Mouse (Mus musculus) heart, postnatal 0 days (tissue): ENCODE results near the gene H2-Eb1. TPM values are rescaled to one million over a fixed set of nuclear protein-coding genes. Genes with fewer than 3 reads are reported as not detected.

Experiments used
- ATAC-seq: fragments of 200-750 bp; cut with Nextera tagmentation; 2 replicates; pipeline ENCODE4 v1.8.0; 2017; ENCODE audit warnings: low read depth, moderate number of reproducible peaks, moderate library complexity; ENCODE audit not compliant: insufficient read depth
- DNase-seq: peaks from one replicate; pipeline ENCODE4 v3.0.0-alpha.2; 2016; ENCODE audit warnings: low spot score
- H3K27ac ChIP-seq: fragments of 300-500 bp; sonication (generic); 2 replicates; pipeline ENCODE4 v1.5.1; 2014; ENCODE audit warnings: low read depth, mild to moderate bottlenecking
- H3K27me3 ChIP-seq: fragments of 300-500 bp; sonication (generic); 2 replicates; pipeline ENCODE4 v1.6.1; 2014; ENCODE audit warnings: low read length, mixed read lengths; ENCODE audit not compliant: control insufficient read depth, insufficient read depth
- H3K36me3 ChIP-seq: fragments of 300-500 bp; sonication (generic); replicated peaks from 2 replicates; pipeline ENCODE4 v1.6.1; 2014; ENCODE audit warnings: low read length, mixed read lengths; ENCODE audit not compliant: control insufficient read depth, insufficient read depth
- H3K4me1 ChIP-seq: fragments of 300-500 bp; sonication (generic); 2 replicates; pipeline ENCODE4 v1.6.1; 2014; ENCODE audit warnings: antibody characterized with exemption; ENCODE audit not compliant: control insufficient read depth, insufficient read depth
- H3K4me2 ChIP-seq: fragments of 300-500 bp; sonication (generic); 2 replicates; pipeline ENCODE4 v1.6.1; 2014; ENCODE audit warnings: low read depth, mild to moderate bottlenecking, low read length, moderate library complexity
- H3K4me3 ChIP-seq: fragments of 300-500 bp; sonication (generic); 2 replicates; pipeline ENCODE4 v1.5.1; 2014; ENCODE audit warnings: low read depth, low read length
- H3K9ac ChIP-seq: fragments of 300-500 bp; sonication (generic); replicated peaks from 2 replicates; pipeline ENCODE4 v1.6.1; 2014; ENCODE audit warnings: low read depth, low read length, mixed read lengths
- H3K9me3 ChIP-seq: fragments of 300-500 bp; sonication (generic); replicated peaks from 2 replicates; pipeline ENCODE4 v1.6.1; 2016; ENCODE audit warnings: low read length; ENCODE audit not compliant: control insufficient read depth
- CTCF ChIP-seq: IDR thresholded peaks from 2 replicates; pipeline ENCODE4 v1.5.1; 2016; ENCODE audit warnings: antibody characterized with exemption, control low read depth, low read depth
- EP300 ChIP-seq: IDR thresholded peaks from 2 replicates; pipeline ENCODE4 v1.6.1; 2016; ENCODE audit warnings: antibody characterized with exemption, low read depth
- WGBS: fragments of 180-500 bp; shearing (Covaris S2); extraction: QIAGEN DNeasy Blood & Tissue Kit; methylation state at CpG from one replicate; pipeline ENCODE4 v1.1.7; 2014; 5-methylcytosine and 5-hydroxymethylcytosine counted together
- polyA plus RNA-seq: library from polyadenylated mRNA; unstranded; fragments of >200 nt; fragmentation: Nextera tagmentation; extraction: Ambion mirVana; gene quantifications from 2 replicates; pipeline ENCODE4 v1.2.1, GENCODE M21; 2015
- total RNA-seq: library from RNA; depleted of rRNA; stranded (reverse); fragments of >200 nt; gene quantifications from 2 replicates; pipeline ENCODE4 v1.2.3, GENCODE M21; 2014; ENCODE audit warnings: low replicate concordance; rRNA removed

Gene H2-Eb1
- total RNA-seq, result 1.2 TPM in 1 of 2 replicates, not detected in the other
- polyA plus RNA-seq, result 4.1 and 4.4 TPM in 2 replicates

- Histone ChIP-seq H3K4me1 (0 out of 2 replicates have a peak, but pooled peaks cover 6% of the 10 kb centered on the region), H3K27me3 (no peaks in the 10 kb centered on the region), H3K9ac (no peak within 1 kb of the TSS), H3K9me3 (no peaks in the 10 kb centered on the region), H3K4me3 (no peak within 1 kb of the TSS), H3K4me2 (no peak within 1 kb of the TSS), H3K27ac (no peak within 1 kb of the TSS), H3K36me3 (no peaks in the 10 kb centered on the region)
- DNase-seq, result peak; percentile 78
- ATAC-seq, result peak; percentile 67
- TF ChIP-seq EP300 (no peak), CTCF (no peak)
These were observed at the start of gene H2-Eb1 for GRCm38 (mm10) chr17:34305380-34306030. TSS of gene H2-Eb1 (plus strand) at chr17:34305867.

- Histone ChIP-seq H3K9ac (no peak overlapping the region), H3K36me3 (no peaks in the 10 kb centered on the region), H3K27ac (no peak overlapping the region), H3K4me1 (no peaks in the 10 kb centered on the region), H3K4me2 (no peak overlapping the region), H3K4me3 (no peak overlapping the region), H3K27me3 (peaks cover 14% of the 10 kb centered on the region), H3K9me3 (no peaks in the 10 kb centered on the region)
- ATAC-seq, result no peak
- WGBS, result 69% methylated on average over 5 of the region's 5 CpGs
- no peak for DNase-seq
- no peak for TF ChIP-seq EP300
- no peak for TF ChIP-seq CTCF
These were observed 49.2 kb upstream of the H2-Eb1 start for GRCm38 (mm10) chr17:34256501-34256900.

GRCm38 (mm10) chr17:34257594-34258375 lies 47.9 kb upstream of the H2-Eb1 start, which contains the start of gene H2-Ab1:
TSS of gene H2-Ab1 (plus strand) at chr17:34257689.
- Histone ChIP-seq H3K4me1 (no peaks in the 10 kb centered on the region), H3K9ac (no peak within 1 kb of the TSS), H3K36me3 (no peaks in the 10 kb centered on the region), H3K4me3 (no peak within 1 kb of the TSS), H3K27ac (no peak within 1 kb of the TSS), H3K27me3 (peaks cover 14% of the 10 kb centered on the region), H3K9me3 (no peaks in the 10 kb centered on the region), H3K4me2 (no peak within 1 kb of the TSS)
- DNase-seq, result peak; percentile 50
- no peak for TF ChIP-seq EP300
- no peak for TF ChIP-seq CTCF
- WGBS, result 59% methylated on average over 11 of the region's 11 CpGs
- no peak for ATAC-seq

- WGBS, result 56% methylated on average over 5 of the region's 5 CpGs
- Histone ChIP-seq H3K9ac (no peak overlapping the region), H3K36me3 (no peaks in the 10 kb centered on the region)
These were observed 45.1 kb upstream of the H2-Eb1 start for GRCm38 (mm10) chr17:34260551-34260950.

GRCm38 (mm10) chr17:34261502-34261901 lies 44.2 kb upstream of the H2-Eb1 start:
- H3K36me3 ChIP-seq, result no peaks in the 10 kb centered on the region
- DNase-seq, result peak; percentile 80
- H3K9ac ChIP-seq, result no peak overlapping the region
- no peak for TF ChIP-seq CTCF
- no peak for TF ChIP-seq EP300
- H3K27ac ChIP-seq, result no peak overlapping the region
- peaks cover 20% of the 10 kb centered on the region for H3K27me3 ChIP-seq
- no peaks in the 10 kb centered on the region for H3K4me1 ChIP-seq
- WGBS, result 23% methylated on average over 4 of the region's 4 CpGs
- no peak overlapping the region for H3K4me2 ChIP-seq
- H3K9me3 ChIP-seq, result no peaks in the 10 kb centered on the region
- peak; percentile 45 for ATAC-seq
- no peak overlapping the region for H3K4me3 ChIP-seq

More at GRCm38 (mm10) chr17:34260551-34260950, 45.1 kb upstream of the H2-Eb1 start:
- Histone ChIP-seq H3K9me3 (no peaks in the 10 kb centered on the region), H3K4me3 (no peak overlapping the region), H3K4me1 (no peaks in the 10 kb centered on the region), H3K27me3 (peaks cover 20% of the 10 kb centered on the region), H3K4me2 (no peak overlapping the region), H3K27ac (no peak overlapping the region)
- no peak for DNase-seq
- TF ChIP-seq EP300, result no peak
- no peak for TF ChIP-seq CTCF
- ATAC-seq, result no peak
